Mouse (Mus musculus) embryo, embryonic 11.5 days (tissue): ENCODE data around the gene Cep128.

ENCODE experiments used
- DNase-seq: peaks from one replicate; pipeline ENCODE4 v3.0.0-alpha.2; 2012; ENCODE audit warnings: low read depth, low spot score

Gene Cep128

GRCm38 (mm10) chr12:90975429-90975828, 408.8 kb downstream of the Cep128 start:
- DNase-seq = no peak

GRCm38 (mm10) chr12:90971156-90971555, 413.1 kb downstream of the Cep128 start:
- DNase-seq = no peak

GRCm38 (mm10) chr12:90961386-90962017, 422.7 kb downstream of the Cep128 start:
- DNase-seq = no peak

GRCm38 (mm10) chr12:90954740-90955473, 429.3 kb downstream of the Cep128 start:
- DNase-seq = no peak
